Mouse (Mus musculus) frontal cortex, postnatal 14 days (tissue): Measurements from ENCODE around the gene Ugt3a1.
"Not testable (repeated sequence)": the region's sequence is repeated elsewhere in the genome, so short reads cannot be mapped to it uniquely, and the experiment has no call there.

Experiments
- DNase-seq, 2 experiments: peaks; one replicate each; pipeline ENCODE4 v3.0.0; 2022; ENCODE audit warnings: low spot score in 2 of 2

The Ugt3a1 gene

DNA sequence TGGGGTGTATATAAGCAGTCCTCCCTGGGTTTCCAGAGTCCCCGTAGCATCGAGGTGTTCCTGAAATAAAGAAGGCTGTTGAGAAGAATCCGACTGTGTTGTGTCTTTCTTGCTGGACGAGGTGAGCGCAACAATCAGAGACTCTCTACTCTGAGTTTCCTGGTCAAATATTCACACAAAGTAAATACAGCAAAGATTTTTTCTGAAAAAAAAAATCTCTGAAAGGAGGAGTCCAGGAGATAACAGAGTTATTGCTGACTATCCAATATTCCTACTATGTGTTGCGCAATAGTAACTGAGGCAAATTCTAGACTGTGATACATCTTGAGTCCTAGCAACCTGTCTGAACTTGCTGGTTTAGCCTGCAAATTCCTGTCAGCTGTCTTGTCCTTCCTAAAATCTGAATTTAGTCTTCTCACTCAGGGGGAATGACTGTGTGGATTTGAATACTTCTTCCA is at the start of gene Ugt3a1:
Ugt3a1 (plus strand) TSS at position 51 of the 458 bp plus-strand sequence.
- no peak for DNase-seq

DNA sequence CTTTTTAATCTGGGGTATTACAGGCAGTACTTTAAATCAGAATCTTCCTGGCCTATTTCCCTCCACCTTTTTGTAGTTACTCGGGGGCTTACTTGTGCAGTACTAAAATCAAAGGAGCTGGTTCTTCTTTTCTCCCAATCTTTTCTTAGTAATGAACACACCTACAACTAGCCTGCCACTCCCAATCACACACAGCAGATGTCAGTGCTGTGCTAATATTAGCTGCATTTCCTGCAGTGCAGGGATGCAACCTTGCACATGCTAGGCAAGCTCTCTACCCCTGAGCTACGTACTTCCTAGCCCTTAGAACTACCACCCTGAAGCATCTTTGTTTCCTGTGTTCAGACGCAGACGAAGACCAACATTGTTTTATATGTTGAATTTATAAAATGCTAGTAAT is 45.8 kb upstream of the Ugt3a1 start:
- not testable (repeated sequence) for DNase-seq

GRCm38 (mm10) chr15:9246345-9246744 is 30.3 kb upstream of the Ugt3a1 start:
- DNase-seq: no peak

DNA sequence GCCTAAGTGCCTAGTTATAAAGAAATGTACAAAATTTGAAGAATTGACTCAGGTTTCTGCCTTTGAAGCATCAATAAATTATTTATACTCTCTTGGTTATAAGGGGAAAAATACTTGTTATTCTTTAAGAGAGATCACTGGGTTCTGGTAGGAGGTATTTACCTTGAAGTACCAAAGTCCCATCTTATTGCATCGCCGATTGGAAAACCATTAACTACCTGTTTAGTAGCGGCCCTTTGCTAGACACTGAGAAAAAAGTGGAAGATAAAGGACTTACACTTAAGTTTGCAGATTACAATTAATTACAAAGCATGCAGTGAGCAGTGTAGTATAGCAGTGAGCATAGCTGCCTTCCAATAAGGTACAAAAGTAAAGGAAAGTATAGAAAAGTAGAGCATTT is 23.8 kb upstream of the Ugt3a1 start:
- DNase-seq: no peak

GRCm38 (mm10) chr15:9260621-9261020 is 16.1 kb upstream of the Ugt3a1 start:
- DNase-seq: no peak

DNA sequence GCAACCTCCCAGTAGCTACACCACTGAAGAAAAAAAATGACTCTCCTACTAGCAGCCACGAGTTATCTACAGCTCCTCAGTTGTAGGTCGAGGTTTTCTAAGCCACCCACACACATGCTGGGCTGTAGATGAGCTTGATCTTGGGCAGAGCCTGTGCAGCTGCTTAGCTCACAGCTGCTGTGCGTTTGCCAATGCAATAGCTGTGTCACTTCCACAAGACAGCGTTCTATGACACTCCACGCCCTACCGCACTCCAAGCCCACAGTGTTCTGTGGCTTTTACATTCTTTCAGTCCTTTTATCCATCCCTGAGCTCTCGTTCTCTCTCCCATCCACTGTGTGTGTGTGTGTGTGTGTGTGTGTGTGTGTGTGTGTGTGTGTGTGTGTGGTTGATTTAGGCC is 4.8 kb upstream of the Ugt3a1 start:
- no peak for DNase-seq

GRCm38 (mm10) chr15:9279026-9279425 is 2.3 kb downstream of the Ugt3a1 start:
- no peak for DNase-seq

DNA sequence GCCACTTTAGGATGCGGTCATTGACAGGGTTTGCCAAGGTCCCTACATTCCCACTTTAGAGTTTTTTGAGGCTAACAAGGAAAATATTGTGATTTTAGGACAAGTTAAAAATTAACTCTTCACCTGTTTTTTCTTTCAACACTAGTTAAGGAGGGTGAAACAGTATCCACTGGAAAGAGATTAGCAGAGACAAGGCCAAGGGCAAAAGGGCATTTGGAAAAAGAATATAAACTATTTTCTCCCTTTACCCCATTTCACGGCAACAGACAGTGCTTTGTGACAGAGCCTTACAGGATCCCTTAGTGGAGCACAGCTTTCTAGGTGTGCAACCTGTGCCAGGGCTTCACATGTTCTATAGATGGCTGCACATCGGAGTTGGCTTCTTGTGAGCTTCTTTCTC is 2.9 kb downstream of the Ugt3a1 start:
- DNase-seq: no peak

GRCm38 (mm10) chr15:9283165-9283564 is 6.5 kb downstream of the Ugt3a1 start:
- DNase-seq: no peak

DNA sequence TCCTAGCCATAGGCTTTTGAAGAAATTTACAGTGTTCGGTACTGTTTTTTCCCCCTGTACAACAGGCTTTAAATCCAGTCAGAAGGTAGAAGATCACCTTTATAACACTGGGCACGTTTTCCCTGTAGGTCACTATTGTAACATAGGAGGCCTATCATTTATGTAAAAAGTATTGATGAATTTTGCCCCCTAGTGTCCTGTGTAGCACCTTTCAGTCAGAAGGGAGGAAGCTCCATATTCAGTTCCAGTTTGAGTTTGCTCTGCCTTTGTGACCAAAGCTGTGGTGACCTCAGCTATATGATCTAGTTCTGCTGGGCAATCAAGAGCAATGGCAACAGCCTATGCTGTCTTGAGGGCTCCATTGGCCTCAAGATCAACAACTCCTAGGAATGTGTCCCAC is 13.0 kb downstream of the Ugt3a1 start:
- no peak for DNase-seq

DNA sequence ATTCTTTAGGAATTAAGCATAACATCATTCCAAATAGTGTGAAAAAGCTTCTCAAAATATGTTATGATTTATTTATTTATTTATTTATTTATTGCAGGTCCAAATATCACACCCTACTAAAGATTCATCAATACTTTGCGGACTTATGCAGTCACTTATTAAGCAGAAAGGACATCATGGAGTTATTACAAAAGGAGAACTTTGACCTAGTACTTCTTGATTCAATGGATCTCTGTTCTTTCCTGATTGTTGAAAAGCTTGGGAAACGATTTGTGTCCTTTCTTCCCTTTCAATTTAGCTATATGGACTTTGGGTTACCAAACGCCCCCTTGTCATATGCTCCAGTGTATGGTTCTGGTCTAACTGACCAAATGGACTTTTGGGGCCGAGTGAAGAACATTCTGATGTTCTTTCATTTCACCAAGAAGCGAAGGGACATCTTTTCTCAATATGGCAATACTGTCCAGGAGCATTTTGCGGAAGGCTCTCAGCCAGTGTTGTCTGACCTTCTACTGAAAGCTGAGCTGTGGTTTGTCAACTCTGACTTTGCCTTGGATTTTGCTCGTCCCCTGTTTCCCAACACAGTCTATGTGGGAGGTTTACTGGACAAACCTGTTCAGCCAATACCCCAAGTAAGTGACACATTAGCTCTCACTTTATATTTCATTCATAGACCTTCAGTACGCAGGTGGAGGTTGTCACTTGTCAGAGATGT is 29.4 kb downstream of the Ugt3a1 start:
- DNase-seq: no peak

- no peak for DNase-seq
Observed at GRCm38 (mm10) chr15:9334596-9334995, 57.9 kb downstream of the Ugt3a1 start.

DNA sequence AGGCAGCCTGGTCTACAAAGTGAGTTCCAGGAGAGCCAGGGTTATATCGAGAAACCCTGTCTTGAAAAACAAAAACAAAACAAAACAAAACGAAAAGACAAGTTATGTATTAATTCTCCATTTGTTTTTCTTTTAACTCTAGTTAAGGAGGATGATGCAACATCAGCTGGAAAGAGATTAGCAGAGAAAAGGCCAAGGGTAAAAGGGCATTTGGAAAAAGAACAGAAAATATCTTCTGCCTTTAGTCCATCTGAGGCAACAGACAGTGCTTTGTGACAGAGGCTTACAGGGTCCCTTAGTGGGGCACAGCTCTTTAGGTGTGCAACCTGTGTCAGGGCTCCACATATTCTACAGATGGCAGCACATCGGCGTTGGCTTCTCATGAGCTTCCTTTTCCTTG is 58.7 kb downstream of the Ugt3a1 start, which contains the start of gene Ugt3a2:
Ugt3a2 (plus strand) TSS at position 210 of the 400 bp plus-strand sequence.
- no peak for DNase-seq

GRCm38 (mm10) chr15:9336616-9337015 is 59.9 kb downstream of the Ugt3a1 start:
- DNase-seq: no peak

GRCm38 (mm10) chr15:9337021-9337420 is 60.3 kb downstream of the Ugt3a1 start:
- DNase-seq: no peak

DNA sequence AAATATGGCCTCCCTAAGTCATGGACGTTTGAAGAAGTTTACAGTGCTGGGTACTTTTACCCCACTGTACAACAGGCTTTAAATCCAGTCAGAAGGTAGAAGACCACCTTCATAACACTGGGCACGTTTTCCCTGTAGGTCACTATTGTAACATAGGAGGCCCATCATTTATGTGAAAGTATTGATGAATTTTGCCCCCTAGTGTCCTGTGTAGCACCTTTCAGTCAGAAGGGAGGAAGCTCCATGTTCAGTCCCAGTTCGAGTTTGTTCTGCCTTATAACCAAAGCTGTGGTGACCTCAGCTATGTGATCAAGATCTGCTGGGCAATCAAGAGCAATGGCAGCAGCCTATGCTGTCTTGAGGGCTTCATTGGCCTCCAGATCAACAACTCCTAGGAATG is 72.1 kb downstream of the Ugt3a1 start:
- no peak for DNase-seq

GRCm38 (mm10) chr15:9362801-9363200 is 86.1 kb downstream of the Ugt3a1 start:
- no peak for DNase-seq
